Mouse (Mus musculus) erythroblast, adult 5-6 weeks (primary cell): ENCODE data around the gene Adm. TPM values are rescaled to one million over a fixed set of nuclear protein-coding genes. Genes with fewer than 3 reads are reported as not detected.

Experiments
- ATAC-seq: replicated peaks from 2 replicates; pipeline ENCODE4 v1.8.0; 2016; ENCODE audit warnings: moderate number of reproducible peaks, mild to moderate bottlenecking, moderate TSS enrichment, inconsistent platforms; ENCODE audit not compliant: poor library complexity, low FRiP score, severe bottlenecking
- total RNA-seq, 2 experiments: library from RNA; stranded (forward) in 1 of 2; stranded (reverse) in 1 of 2; fragments of 150-400 nt in 1 of 2; fragments of 200-764, 138-1000 nt in 1 of 2; gene quantifications; 2 replicates each; pipeline versions ENCODE4 v1.2.3 to v1.2.4; 2015 to 2017; ENCODE audit warnings: low replicate concordance in 2 of 2

The Adm gene
- total RNA-seq, 2 experiments from 2014 or later: not detected

- ATAC-seq: no peak
Measured at GRCm38 (mm10) chr7:110651091-110651490, 23.6 kb downstream of the Adm start.

- no peak for ATAC-seq
Measured at GRCm38 (mm10) chr7:110655230-110655629, 27.8 kb downstream of the Adm start.

- no peak for ATAC-seq
Measured at GRCm38 (mm10) chr7:110655966-110656365, 28.5 kb downstream of the Adm start.

GRCm38 (mm10) chr7:110658378-110658928 is 31.0 kb downstream of the Adm start:
- ATAC-seq: no peak

GRCm38 (mm10) chr7:110666537-110666936 is 39.1 kb downstream of the Adm start:
- no peak for ATAC-seq

- no peak for ATAC-seq
Measured at GRCm38 (mm10) chr7:110668247-110668646, 40.8 kb downstream of the Adm start.

GRCm38 (mm10) chr7:110668756-110669155 is 41.3 kb downstream of the Adm start:
- no peak for ATAC-seq

- no peak for ATAC-seq
Measured at GRCm38 (mm10) chr7:110671121-110671680, 43.7 kb downstream of the Adm start.

Other genes starting within 250 kb of the Adm start
- gene Sbf2, start 12.7 kb upstream of the Adm start, total RNA-seq (2015; ENCODE audit: low replicate concordance): 2.1 and 2.3 TPM in 2 replicates
- 1.8 and 3.9 TPM in 2 replicates for gene Sbf2, start 12.7 kb upstream of the Adm start, total RNA-seq (2017; ENCODE audit: low replicate concordance)
- 50.7 and 52.0 TPM in 2 replicates for gene Ampd3, start 140.5 kb downstream of the Adm start, total RNA-seq (2015; ENCODE audit: low replicate concordance)
- gene Ampd3, start 140.5 kb downstream of the Adm start, total RNA-seq (2017; ENCODE audit: low replicate concordance): 53.8 and 57.6 TPM in 2 replicates
- gene Rnf141, start 216.8 kb downstream of the Adm start, total RNA-seq (2015; ENCODE audit: low replicate concordance): 11.0 and 17.8 TPM in 2 replicates
- gene Rnf141, start 216.8 kb downstream of the Adm start, total RNA-seq (2017; ENCODE audit: low replicate concordance): 12.3 and 14.7 TPM in 2 replicates
- gene Lyve1, start 235.6 kb downstream of the Adm start, total RNA-seq (2015; ENCODE audit: low replicate concordance): 1.0 TPM in 1 of 2 replicates, not detected in the other
- gene Lyve1, start 235.6 kb downstream of the Adm start, total RNA-seq (2017; ENCODE audit: low replicate concordance): 0.28 and 1.1 TPM in 2 replicates